Mouse (Mus musculus): ENCODE data around the gene Hoxa9.
A peak's percentile ranks its signal among the peaks of the same experiment; 100 is the strongest.

Gene Hoxa9

GRCm38 (mm10) chr6:52215070-52215469 is 15.8 kb downstream of the Hoxa9 start:
- DNase-seq, result no peak

- no peak for DNase-seq
Observed at GRCm38 (mm10) chr6:52214271-52214670, 16.6 kb downstream of the Hoxa9 start.

DNA sequence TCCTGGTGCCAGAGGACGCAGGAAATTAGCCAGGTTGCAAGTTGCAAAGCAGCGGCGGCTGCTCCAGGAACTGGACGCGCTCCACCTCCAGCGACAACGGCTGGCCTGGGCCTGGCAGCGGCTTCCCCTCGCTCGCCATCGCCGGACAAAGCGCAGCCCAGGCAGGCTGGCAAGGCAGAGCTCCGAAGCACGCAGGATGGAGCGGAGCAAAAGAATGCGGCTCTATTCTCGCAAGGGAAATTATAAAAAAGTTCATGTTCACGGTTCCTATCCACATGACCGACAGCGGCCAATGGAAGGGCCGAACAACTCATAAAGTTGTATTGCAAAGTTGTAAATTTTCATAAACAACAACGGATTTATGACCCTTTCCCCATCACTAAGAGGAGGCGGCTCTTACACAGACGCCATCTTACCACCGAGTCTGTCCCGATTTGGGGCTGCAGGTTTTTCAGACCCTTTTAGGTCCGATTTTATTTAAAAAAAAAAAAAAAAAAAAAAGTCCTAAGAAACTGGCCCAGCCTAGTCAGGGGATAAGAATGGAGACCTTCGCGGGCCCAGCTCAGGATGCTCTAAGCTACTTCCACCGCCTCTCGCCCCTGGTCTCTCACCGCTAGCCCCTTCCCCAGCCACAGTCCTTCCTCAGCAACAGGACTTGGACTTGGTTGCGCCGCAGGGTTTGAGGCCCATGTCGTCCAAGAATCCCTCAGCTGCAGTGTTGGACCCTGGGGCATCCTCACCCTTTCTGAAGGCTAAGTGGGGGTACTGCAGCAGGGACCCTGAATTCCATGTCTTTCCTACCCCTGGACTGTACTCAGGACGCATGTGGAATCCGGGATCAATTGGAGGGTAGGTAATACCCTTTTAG is 17.5 kb downstream of the Hoxa9 start, which contains the start of the genes Hoxa3 and Gm28308:
Hoxa3 (minus strand) TSS at position 218 of the 868 bp plus-strand sequence.
Gm28308 (minus strand) TSS at position 221 of the 868 bp plus-strand sequence.
- DNase-seq, result no peak

DNA sequence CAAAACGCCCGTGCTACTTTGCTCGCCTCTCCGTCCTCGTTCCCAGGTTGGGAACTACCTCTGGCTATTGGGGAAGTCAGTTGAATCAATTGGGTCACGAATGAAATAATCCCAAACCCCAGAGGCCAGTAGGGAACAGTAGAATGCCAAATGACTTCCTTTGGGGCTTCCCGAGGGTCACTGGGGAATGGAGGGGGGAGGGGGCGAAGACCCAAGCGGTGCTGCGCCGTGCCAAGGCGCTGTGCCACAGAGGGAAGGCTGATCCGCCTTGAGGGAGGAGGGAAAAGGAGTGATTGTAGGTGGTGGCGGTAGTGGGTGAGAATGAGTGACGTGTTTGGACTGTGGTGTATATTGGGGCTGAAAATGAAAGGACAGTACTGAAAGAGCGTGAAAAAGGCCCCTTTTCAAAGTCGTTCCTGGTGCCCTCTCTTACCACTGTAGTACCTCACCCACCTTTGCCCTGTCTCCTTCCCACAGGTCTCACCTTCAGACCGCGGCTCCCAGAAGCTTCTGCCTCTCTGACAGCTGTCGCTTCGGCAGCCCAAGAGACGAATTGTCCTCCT is 18.3 kb downstream of the Hoxa9 start:
- DNase-seq, result no peak

DNA sequence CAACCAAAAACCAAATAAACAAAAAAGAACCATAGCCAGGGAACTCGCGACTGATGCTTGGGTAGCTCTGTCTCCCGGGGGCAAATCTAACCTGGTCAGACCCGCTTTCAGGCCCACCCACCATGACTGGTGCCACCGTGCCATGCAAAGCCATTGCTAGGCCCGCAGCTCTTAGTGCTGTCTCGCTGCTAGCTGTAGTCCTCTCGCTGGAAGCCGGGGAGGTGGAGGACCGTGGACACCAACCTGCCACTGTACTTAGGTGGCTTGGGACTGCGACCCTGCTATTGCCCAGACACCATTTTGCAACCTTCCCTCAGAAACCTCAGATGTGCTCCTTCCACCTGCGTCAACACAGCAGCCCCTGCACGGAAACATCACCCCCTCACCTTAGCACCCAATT is 18.9 kb downstream of the Hoxa9 start:
- DNase-seq, result no peak

DNA sequence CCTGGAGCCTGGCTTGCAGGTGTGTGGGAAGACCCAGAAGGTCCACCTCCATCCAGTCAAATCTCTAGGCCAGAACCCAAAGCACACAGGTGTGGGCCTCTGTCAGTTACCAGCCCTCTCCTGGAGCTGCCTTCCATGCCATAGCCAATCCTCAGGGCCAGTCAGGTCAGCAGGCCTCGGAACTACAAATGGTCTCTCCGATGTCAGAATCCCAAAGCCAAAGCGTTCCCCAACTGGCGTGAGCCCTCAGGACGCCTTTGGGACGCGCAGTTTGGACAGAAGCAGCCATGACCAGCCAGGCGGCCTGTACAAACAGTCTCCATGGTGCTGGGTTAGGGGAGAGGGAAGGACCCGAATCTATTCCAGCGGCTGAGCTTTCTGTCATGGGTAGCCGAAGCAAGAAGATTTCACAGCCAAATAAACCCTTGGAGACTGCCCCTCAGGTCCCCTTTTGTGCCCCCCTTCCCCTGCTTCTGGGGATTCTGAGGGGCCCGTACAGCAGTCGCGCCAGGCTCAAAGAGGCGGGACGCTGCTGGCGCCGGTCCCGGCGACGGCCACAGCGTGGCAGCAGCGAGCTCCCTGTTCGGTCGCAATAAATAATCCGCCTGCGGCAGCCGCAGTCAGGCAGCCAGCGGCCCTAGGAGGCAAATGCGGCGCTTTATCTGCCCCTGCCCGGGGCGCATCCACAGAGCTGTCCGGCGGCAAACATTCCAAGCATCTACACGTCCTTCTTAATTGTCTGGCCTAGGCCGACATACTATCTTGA is 19.5 kb downstream of the Hoxa9 start:
- DNase-seq, result peak; percentile 84

DNA sequence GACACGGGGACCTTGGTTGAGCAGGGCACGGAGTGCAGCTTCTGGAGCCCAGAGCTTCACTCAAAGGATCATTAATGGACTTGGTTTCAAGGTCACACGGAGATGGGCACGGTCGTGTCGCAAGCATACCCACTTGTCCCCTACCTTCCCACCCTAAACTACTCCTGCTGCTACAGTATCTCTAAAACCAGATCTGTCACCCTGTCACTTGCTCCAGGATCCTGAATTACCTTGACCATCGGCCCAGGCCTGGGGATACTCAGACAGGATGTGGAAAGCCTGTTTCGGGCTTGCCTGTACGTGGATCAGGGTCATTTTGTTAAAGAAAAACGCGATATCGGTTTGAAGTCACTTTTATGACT is 21.2 kb downstream of the Hoxa9 start:
- no peak for DNase-seq

GRCm38 (mm10) chr6:52208868-52209684 is 21.8 kb downstream of the Hoxa9 start:
- DNase-seq, result no peak

DNA sequence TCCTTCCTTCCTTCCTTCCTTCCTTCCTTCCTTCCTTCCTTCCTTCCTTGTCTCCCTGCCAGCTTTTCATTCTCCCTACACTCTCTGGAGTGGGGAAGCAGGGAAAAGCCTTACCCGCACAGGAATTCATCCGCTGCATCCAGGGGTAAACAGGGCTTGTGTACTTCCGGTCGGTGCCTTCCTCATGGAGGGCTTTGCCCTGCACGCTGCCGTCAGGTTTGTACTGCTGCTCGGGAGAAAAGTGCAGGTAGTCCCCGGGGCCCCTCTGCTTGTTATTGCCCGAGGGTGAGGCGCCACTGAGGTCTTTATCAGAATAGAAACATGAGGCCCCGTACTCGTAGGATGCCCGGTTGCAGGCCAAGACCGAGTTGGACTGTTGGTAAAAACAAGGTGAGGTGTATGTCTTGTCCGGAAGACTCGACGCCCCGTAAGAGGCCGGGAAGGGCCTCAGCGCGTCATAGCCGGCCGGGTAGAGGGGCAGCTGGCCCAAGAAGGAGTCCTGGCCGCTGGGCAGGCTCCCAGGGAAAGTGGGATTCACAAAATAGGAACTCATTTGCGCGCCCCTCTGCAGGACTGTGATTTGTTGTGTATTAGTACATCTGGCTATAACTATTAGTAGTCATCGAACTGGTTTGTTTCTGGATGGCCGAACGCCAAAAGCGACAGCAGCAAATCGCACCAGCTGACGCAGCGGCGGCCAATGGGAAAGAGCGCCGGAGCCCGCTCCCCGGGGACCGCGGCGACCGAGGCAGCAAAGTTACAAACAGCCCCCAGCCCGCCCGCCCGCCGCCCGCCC is 22.6 kb downstream of the Hoxa9 start, which contains the start of gene Hoxa6:
Hoxa6 (minus strand) TSS at position 651 of the 796 bp plus-strand sequence.
- DNase-seq, result no peak

- DNase-seq, result no peak
Observed at GRCm38 (mm10) chr6:52207684-52207976, 23.3 kb downstream of the Hoxa9 start.

GRCm38 (mm10) chr6:52206882-52207683 is 23.8 kb downstream of the Hoxa9 start:
- no peak for DNase-seq

DNA sequence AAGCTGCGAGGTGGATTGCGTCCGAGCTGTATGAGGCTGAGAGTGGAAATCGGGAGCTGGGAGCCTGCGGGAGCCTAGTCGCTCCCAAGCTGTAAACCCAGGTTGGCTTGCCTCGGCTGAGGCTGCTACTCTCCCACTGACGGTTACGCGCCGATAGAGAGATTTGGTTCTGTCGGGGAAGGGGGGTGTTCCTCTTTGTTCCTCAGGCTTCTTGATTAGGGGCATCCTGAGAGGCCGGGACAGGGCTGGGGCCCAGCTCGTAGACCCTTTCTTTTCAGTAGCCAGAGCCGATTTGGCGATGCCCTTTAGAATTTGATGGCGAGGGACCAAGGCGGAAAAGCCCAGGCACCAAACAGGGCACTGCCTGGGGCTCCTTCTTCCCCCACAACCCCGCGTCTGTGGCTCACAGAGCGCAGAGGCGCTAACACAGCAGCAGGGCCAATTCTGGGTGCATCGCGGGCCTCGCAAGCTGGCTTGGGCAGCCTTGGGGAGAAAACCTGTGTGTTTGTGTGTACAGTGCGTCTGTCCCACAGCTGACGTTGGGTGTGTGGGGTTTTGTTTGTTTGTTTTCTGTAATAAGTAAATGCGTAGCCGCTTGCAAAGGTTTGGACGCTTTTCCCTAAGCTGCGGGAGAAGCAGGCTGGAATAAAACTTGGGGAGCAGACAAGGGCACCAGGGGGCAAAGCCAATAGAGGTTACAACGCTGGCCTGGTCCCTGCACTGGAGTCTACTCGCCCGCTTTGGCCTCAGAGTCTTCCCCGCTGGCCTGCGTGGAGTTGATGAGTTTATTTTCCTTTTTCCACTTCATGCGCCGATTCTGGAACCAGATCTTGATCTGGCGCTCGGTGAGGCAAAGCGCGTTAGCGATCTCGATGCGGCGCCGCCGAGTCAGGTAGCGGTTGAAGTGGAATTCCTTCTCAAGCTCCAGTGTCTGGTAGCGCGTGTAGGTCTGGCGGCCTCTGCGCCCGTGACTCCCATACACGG is 25.0 kb downstream of the Hoxa9 start:
- no peak for DNase-seq

GRCm38 (mm10) chr6:52205221-52205620 is 25.7 kb downstream of the Hoxa9 start:
- no peak for DNase-seq

GRCm38 (mm10) chr6:52204050-52204752 is 26.7 kb downstream of the Hoxa9 start, which contains the start of gene Hoxa5:
Gene Hoxa5 (minus strand): TSS chr6:52204587.
- DNase-seq, result no peak

DNA sequence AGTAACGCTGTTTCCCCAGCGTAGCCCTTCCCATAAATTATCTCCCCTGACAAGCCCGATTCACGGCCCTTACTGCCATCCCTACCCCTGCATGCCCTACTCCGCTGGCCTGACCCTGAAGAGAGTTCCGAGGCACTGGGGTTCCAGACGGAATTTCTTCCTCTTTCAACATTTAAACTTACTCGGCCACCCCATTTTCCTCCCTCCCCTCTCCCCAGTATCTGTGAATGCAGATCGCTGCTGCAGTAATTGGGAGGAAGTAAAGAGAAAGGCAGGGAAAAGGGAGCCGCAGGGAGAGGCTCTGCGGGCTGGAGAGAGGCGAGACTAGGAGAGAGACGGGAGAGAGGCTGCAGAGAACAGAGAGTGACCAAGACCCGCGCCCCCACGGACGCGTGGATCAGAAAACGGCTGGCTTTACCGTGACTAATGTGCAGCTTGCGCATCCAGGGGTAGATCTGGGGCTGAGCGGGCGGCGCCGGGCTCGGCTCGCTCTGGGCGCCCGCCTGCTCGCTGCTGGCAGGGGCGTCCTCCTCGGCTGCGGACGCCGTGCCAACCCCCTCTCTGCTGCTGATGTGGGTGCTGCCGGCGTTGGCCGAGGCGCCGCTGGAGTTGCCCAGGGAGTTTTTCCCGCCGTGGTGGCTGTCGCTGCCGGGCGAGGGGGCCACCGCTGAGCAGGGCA is 27.4 kb downstream of the Hoxa9 start:
- no peak for DNase-seq

GRCm38 (mm10) chr6:52203121-52203370 is 27.8 kb downstream of the Hoxa9 start:
- no peak for DNase-seq

GRCm38 (mm10) chr6:52202362-52203120 is 28.3 kb downstream of the Hoxa9 start:
- no peak for DNase-seq

DNA sequence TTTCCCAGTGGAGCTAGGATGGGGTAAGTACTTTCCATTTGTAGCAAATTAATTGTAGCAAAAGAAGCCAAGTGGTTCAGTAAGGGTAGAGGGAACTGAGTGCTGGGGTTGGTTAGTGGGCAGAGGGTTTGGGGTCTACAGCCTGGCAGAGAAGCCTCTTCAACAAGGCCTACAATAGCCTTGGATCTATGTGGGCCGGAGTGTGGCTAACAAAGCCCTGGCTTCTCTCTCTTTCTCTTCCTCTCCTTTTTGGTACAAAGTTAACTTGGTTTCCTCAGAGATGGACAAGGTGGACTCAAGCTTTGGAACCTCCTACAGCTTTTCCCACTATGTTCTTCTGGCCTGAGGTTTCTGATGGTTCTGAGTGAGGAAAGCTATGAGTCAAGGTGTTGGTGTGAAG is 29.6 kb downstream of the Hoxa9 start:
- DNase-seq, result no peak

Measured in retina, postnatal 1 day (tissue).